Comparison of ENCODE assay signal across 10 mouse cellular contexts in the genomic region with DNA sequence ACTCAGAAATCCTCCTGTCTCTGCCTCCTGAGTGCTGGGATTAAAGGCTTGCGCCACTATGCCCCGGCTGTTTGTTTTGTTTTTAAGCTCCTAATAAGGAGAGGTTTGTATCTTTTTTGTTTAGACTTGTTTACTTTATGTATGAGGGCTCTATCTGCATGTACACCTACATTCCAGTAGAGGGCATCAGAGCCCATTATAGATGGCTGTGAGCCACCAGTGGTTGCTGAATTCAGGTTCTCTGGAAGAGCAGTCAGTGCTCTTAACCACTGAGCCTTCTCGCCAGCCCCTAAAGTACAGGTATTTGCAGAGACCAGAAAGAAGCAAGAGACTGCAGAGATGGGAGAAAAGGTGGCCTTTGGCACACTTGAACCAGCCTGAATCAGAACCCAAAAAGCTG. TPM values are rescaled to one million over a fixed set of nuclear protein-coding genes. Genes with fewer than 3 reads are reported as not detected.
DNase-seq lines count a peak whose midpoint lies in the region; ATAC-seq lines count a peak whose summit lies in the region.
"Had no signal": no experiment of that assay in that cellular context is flagged by ENCODE, and none has a peak within 500 bp of the region (broad histone marks: within the 10 kb centered on the region; RNA-seq: fewer than 3 reads in every experiment).

No protein-coding gene starts in this region.

- H3K4me3 ChIP-seq in neural tube, embryonic 13.5 days, result no peak overlapping the region
- no peak overlapping the region for H3K4me3 ChIP-seq in neural tube, embryonic 15.5 days (replicated peaks)
- H3K4me3 ChIP-seq: hindbrain, embryonic 15.5 days; neural tube, embryonic 12.5 days had no signal

- DNase-seq in adrenal gland, postnatal 10 days, result peak; percentile 49
- DNase-seq in adrenal gland, adult 18-20 months (ENCODE audit: low spot score in 2 of 2), result no peak
- DNase-seq in heart, postnatal 4 days, result peak; percentile 57
- DNase-seq in lung, postnatal 14 days, result peak; percentile 37
- peak; percentile 43 for DNase-seq in telencephalon, adult 2 months (ENCODE audit: low read depth, low spot score)

- 50% methylated on average over 3 of the region's 3 CpGs for WGBS in neural tube, embryonic 13.5 days
- 40% methylated on average over 3 of the region's 3 CpGs for WGBS in neural tube, embryonic 15.5 days

- H3K9ac ChIP-seq in neural tube, embryonic 13.5 days, result no peak overlapping the region
- no peak overlapping the region for H3K9ac ChIP-seq in neural tube, embryonic 15.5 days (replicated peaks)
- H3K9ac ChIP-seq: hindbrain, embryonic 15.5 days; neural tube, embryonic 12.5 days had no signal

- H3K36me3 ChIP-seq in neural tube, embryonic 13.5 days, result no peaks in the 10 kb centered on the region
- no peaks in the 10 kb centered on the region for H3K36me3 ChIP-seq in neural tube, embryonic 15.5 days
- H3K36me3 ChIP-seq: hindbrain, embryonic 15.5 days; neural tube, embryonic 12.5 days had no signal

- no peaks in the 10 kb centered on the region for H3K9me3 ChIP-seq in neural tube, embryonic 13.5 days
- H3K9me3 ChIP-seq in neural tube, embryonic 15.5 days (replicated peaks), result no peaks in the 10 kb centered on the region
- H3K9me3 ChIP-seq: hindbrain, embryonic 15.5 days; neural tube, embryonic 12.5 days had no signal

- no peaks in the 10 kb centered on the region for H3K4me1 ChIP-seq in neural tube, embryonic 13.5 days (replicated peaks)
- H3K4me1 ChIP-seq in neural tube, embryonic 15.5 days, result no peaks in the 10 kb centered on the region
- H3K4me1 ChIP-seq: hindbrain, embryonic 15.5 days; neural tube, embryonic 12.5 days had no signal

- no peaks in the 10 kb centered on the region for H3K27me3 ChIP-seq in neural tube, embryonic 13.5 days
- no peaks in the 10 kb centered on the region for H3K27me3 ChIP-seq in neural tube, embryonic 15.5 days (replicated peaks)
- H3K27me3 ChIP-seq: hindbrain, embryonic 15.5 days; neural tube, embryonic 12.5 days had no signal

- ATAC-seq in neural tube, embryonic 13.5 days (ENCODE audit: low read depth), result peak; percentile 36; the same call in 1 of the 2 replicates
- no peak for ATAC-seq in neural tube, embryonic 15.5 days (ENCODE audit: low FRiP score)
- peak; percentile 67 for ATAC-seq in common myeloid progenitor, adult 5-6 weeks (replicated peaks; ENCODE audit: low read depth, poor library complexity, severe bottlenecking)

- no peak overlapping the region for H3K27ac ChIP-seq in neural tube, embryonic 13.5 days (replicated peaks)
- no peak overlapping the region for H3K27ac ChIP-seq in neural tube, embryonic 15.5 days (replicated peaks)
- H3K27ac ChIP-seq: hindbrain, embryonic 15.5 days; neural tube, embryonic 12.5 days had no signal

- no peak overlapping the region for H3K4me2 ChIP-seq in neural tube, embryonic 13.5 days
- H3K4me2 ChIP-seq in neural tube, embryonic 15.5 days, result no peak overlapping the region
- H3K4me2 ChIP-seq: hindbrain, embryonic 15.5 days; neural tube, embryonic 12.5 days had no signal

RNA-seq across cellular contexts. Expression of a gene that starts 46.3 kb away (rescaled TPM):
- 10 to 100 TPM; 29.9 to 31.0 TPM for total RNA-seq in adrenal gland, postnatal 10 days (2021)
- total RNA-seq in adrenal gland, adult 18-20 months (2021), result 10 to 100 TPM; 30.2 to 40.6 TPM
- 2.5 and 2.6 TPM in 2 replicates for polyA plus RNA-seq in neural tube, embryonic 13.5 days (2015; fragmentation: Nextera tagmentation; extraction: Ambion mirVana)
- 2.5 TPM in 2 replicates for polyA plus RNA-seq in neural tube, embryonic 15.5 days (2015; fragmentation: Nextera tagmentation; extraction: Ambion mirVana)
- 0.41 and 4.6 TPM in 2 replicates for total RNA-seq in common myeloid progenitor, adult 5-6 weeks (2017)
- total RNA-seq in heart, postnatal 4 days (2021), result 10 to 100 TPM; 15.3 to 17.0 TPM

RNA-seq across cellular contexts. Expression of a gene that starts 52.5 kb away (rescaled TPM):
- under 1 TPM; 0.58 to 0.66 TPM for total RNA-seq in adrenal gland, postnatal 10 days (2021)
- under 1 TPM in 1 of 2 experiments, not detected in 1; 0.10 TPM for total RNA-seq in adrenal gland, adult 18-20 months (2021)
- not detected in 2 replicates for polyA plus RNA-seq in neural tube, embryonic 13.5 days (2015; fragmentation: Nextera tagmentation; extraction: Ambion mirVana)
- 0.05 and 0.17 TPM in 2 replicates for polyA plus RNA-seq in neural tube, embryonic 15.5 days (2015; fragmentation: Nextera tagmentation; extraction: Ambion mirVana)
- total RNA-seq in common myeloid progenitor, adult 5-6 weeks (2017), result not detected in 2 replicates
- total RNA-seq in heart, postnatal 4 days (2021), result under 1 TPM in 1 of 2 experiments, not detected in 1; 0.33 TPM
- polyA plus RNA-seq: hindbrain, embryonic 15.5 days; neural tube, embryonic 12.5 days had no signal

Comparison
In these comparisons a context has a peak if more than half of its experiments do, and no peak if none do; other contexts are left out.
1. DNase-seq: peak in adrenal gland, postnatal 10 days (single experiment), heart, postnatal 4 days (single experiment), lung, postnatal 14 days (single experiment) and telencephalon, adult 2 months (single experiment); none in adrenal gland, adult 18-20 months (0 of 2).